Mouse (Mus musculus): Measurements from ENCODE around the gene Il12rb1. TPM values are rescaled to one million over a fixed set of nuclear protein-coding genes. Genes with fewer than 3 reads are reported as not detected.

The Il12rb1 gene
- polyA plus RNA-seq, 1 experiment from 2014 or later, result 0.15 TPM

GRCm38 (mm10) chr8:70801156-70801555 lies 7.1 kb upstream of the Il12rb1 start:
- H3K9ac ChIP-seq, result no peak overlapping the region
- ATAC-seq (replicated peaks; ENCODE audit: insufficient number of reproducible peaks, insufficient read depth, low FRiP score, low read depth), result no peak
- H3K27me3 ChIP-seq, result peaks cover 75% of the 10 kb centered on the region
- WGBS, result 18% methylated on average over 15 of the region's 15 CpGs
- no peaks in the 10 kb centered on the region for H3K36me3 ChIP-seq
- no peak overlapping the region for H3K4me2 ChIP-seq
- no peak overlapping the region for H3K4me3 ChIP-seq
- no peak overlapping the region for H3K27ac ChIP-seq
- H3K9me3 ChIP-seq (replicated peaks), result no peaks in the 10 kb centered on the region
- H3K4me1 ChIP-seq (replicated peaks), result peaks cover 30% of the 10 kb centered on the region

GRCm38 (mm10) chr8:70801830-70802229 lies 6.4 kb upstream of the Il12rb1 start:
- peaks cover 25% of the 10 kb centered on the region for H3K4me1 ChIP-seq (replicated peaks)
- H3K4me3 ChIP-seq, result no peak overlapping the region
- no peaks in the 10 kb centered on the region for H3K36me3 ChIP-seq
- no peak overlapping the region for H3K27ac ChIP-seq
- 67% methylated on average over 1 of the region's 1 CpGs for WGBS
- H3K9ac ChIP-seq, result no peak overlapping the region
- no peaks in the 10 kb centered on the region for H3K9me3 ChIP-seq (replicated peaks)
- no peak for ATAC-seq (replicated peaks; ENCODE audit: insufficient number of reproducible peaks, insufficient read depth, low FRiP score, low read depth)
- H3K4me2 ChIP-seq, result no peak overlapping the region
- H3K27me3 ChIP-seq, result peaks cover 69% of the 10 kb centered on the region

- H3K4me1 ChIP-seq (replicated peaks), result peaks cover 18% of the 10 kb centered on the region
- H3K36me3 ChIP-seq, result no peaks in the 10 kb centered on the region
- no peak overlapping the region for H3K27ac ChIP-seq
- H3K4me2 ChIP-seq, result peak overlapping the region; percentile 98; the same call in 1 of the 2 replicates
- no peak for ATAC-seq (replicated peaks; ENCODE audit: insufficient number of reproducible peaks, insufficient read depth, low FRiP score, low read depth)
- no peaks in the 10 kb centered on the region for H3K9me3 ChIP-seq (replicated peaks)
- no peak overlapping the region for H3K9ac ChIP-seq
- 60% methylated on average over 11 of the region's 11 CpGs for WGBS
- no peak overlapping the region for H3K4me3 ChIP-seq
- H3K27me3 ChIP-seq, result peaks cover 64% of the 10 kb centered on the region
Observed at GRCm38 (mm10) chr8:70802786-70803510, 5.3 kb upstream of the Il12rb1 start.

- H3K4me2 ChIP-seq, result peak overlapping the region; percentile 98
- WGBS, result 2% methylated on average over 46 of the region's 47 CpGs
- H3K36me3 ChIP-seq, result no peaks in the 10 kb centered on the region
- H3K9ac ChIP-seq, result peak overlapping the region; percentile 43
- H3K27me3 ChIP-seq, result peaks cover 59% of the 10 kb centered on the region
- ATAC-seq (replicated peaks; ENCODE audit: insufficient number of reproducible peaks, insufficient read depth, low FRiP score, low read depth), result 0 out of 2 replicates have a peak, but pooled peaks have one; percentile 23
- H3K9me3 ChIP-seq (replicated peaks), result no peaks in the 10 kb centered on the region
- peaks cover 14% of the 10 kb centered on the region for H3K4me1 ChIP-seq (replicated peaks)
- peak overlapping the region; percentile 63 for H3K4me3 ChIP-seq
- H3K27ac ChIP-seq, result peak overlapping the region; percentile 35; the same call in 1 of the 2 replicates
Observed at GRCm38 (mm10) chr8:70803761-70804480, 4.3 kb upstream of the Il12rb1 start.

GRCm38 (mm10) chr8:70804481-70805206 lies 3.6 kb upstream of the Il12rb1 start, which contains the start of gene Mast3:
TSS of gene Mast3 (minus strand) at chr8:70805054.
- peak; percentile 76 for ATAC-seq (replicated peaks; ENCODE audit: insufficient number of reproducible peaks, insufficient read depth, low FRiP score, low read depth)
- peaks cover 53% of the 10 kb centered on the region for H3K27me3 ChIP-seq

GRCm38 (mm10) chr8:70806541-70806940 lies 1.7 kb upstream of the Il12rb1 start:
- peaks cover 39% of the 10 kb centered on the region for H3K27me3 ChIP-seq
- ATAC-seq (replicated peaks; ENCODE audit: insufficient number of reproducible peaks, insufficient read depth, low FRiP score, low read depth), result no peak
- H3K4me2 ChIP-seq, result no peak overlapping the region
- no peak overlapping the region for H3K4me3 ChIP-seq
- no peak overlapping the region for H3K27ac ChIP-seq
- H3K4me1 ChIP-seq (replicated peaks), result peaks cover 14% of the 10 kb centered on the region
- WGBS, result 69% methylated on average over 4 of the region's 4 CpGs
- H3K9me3 ChIP-seq (replicated peaks), result no peaks in the 10 kb centered on the region
- H3K36me3 ChIP-seq, result no peaks in the 10 kb centered on the region
- no peak overlapping the region for H3K9ac ChIP-seq

More at GRCm38 (mm10) chr8:70804481-70805206, 3.6 kb upstream of the Il12rb1 start, which contains the start of gene Mast3:
- H3K4me3 ChIP-seq, result peak within 1 kb of the TSS; percentile 63
- H3K9me3 ChIP-seq (replicated peaks), result no peaks in the 10 kb centered on the region
- peak within 1 kb of the TSS; percentile 35; the same call in 1 of the 2 replicates for H3K27ac ChIP-seq
- no peaks in the 10 kb centered on the region for H3K36me3 ChIP-seq
- H3K4me1 ChIP-seq (replicated peaks), result peaks cover 14% of the 10 kb centered on the region
- H3K9ac ChIP-seq, result peak within 1 kb of the TSS; percentile 43
- WGBS, result under 1% methylated on average over 45 of the region's 45 CpGs
- peak within 1 kb of the TSS; percentile 98 for H3K4me2 ChIP-seq

GRCm38 (mm10) chr8:70807304-70807703 lies 945 bp upstream of the Il12rb1 start:
- no peak overlapping the region for H3K4me3 ChIP-seq
- H3K27me3 ChIP-seq, result peaks cover 32% of the 10 kb centered on the region
- WGBS, result 53% methylated on average over 1 of the region's 1 CpGs
- no peak overlapping the region for H3K9ac ChIP-seq
- H3K27ac ChIP-seq, result no peak overlapping the region
- ATAC-seq (replicated peaks; ENCODE audit: insufficient number of reproducible peaks, insufficient read depth, low FRiP score, low read depth), result no peak
- H3K4me2 ChIP-seq, result no peak overlapping the region
- H3K36me3 ChIP-seq, result no peaks in the 10 kb centered on the region
- H3K4me1 ChIP-seq (replicated peaks), result peaks cover 14% of the 10 kb centered on the region
- H3K9me3 ChIP-seq (replicated peaks), result no peaks in the 10 kb centered on the region

GRCm38 (mm10) chr8:70808955-70809701 lies 879 bp downstream of the Il12rb1 start:
- 70% methylated on average over 8 of the region's 8 CpGs for WGBS
- H3K4me2 ChIP-seq, result peak overlapping the region; percentile 3; the same call in 1 of the 2 replicates

GRCm38 (mm10) chr8:70810962-70811680 lies 2.9 kb downstream of the Il12rb1 start:
- Histone ChIP-seq H3K27me3 (peaks cover 35% of the 10 kb centered on the region), H3K27ac (no peak overlapping the region), H3K4me1 (replicated peaks) (no peaks in the 10 kb centered on the region), H3K9ac (no peak overlapping the region), H3K4me3 (no peak overlapping the region), H3K36me3 (no peaks in the 10 kb centered on the region), H3K4me2 (no peak overlapping the region), H3K9me3 (replicated peaks) (no peaks in the 10 kb centered on the region)
- 71% methylated on average over 20 of the region's 20 CpGs for WGBS
- ATAC-seq (replicated peaks; ENCODE audit: insufficient number of reproducible peaks, insufficient read depth, low FRiP score, low read depth), result no peak

More at GRCm38 (mm10) chr8:70808955-70809701, 879 bp downstream of the Il12rb1 start:
- H3K9ac ChIP-seq, result no peak overlapping the region
- H3K27me3 ChIP-seq, result peaks cover 32% of the 10 kb centered on the region
- H3K9me3 ChIP-seq (replicated peaks), result no peaks in the 10 kb centered on the region
- H3K4me1 ChIP-seq (replicated peaks), result peaks cover 7% of the 10 kb centered on the region
- no peaks in the 10 kb centered on the region for H3K36me3 ChIP-seq
- H3K4me3 ChIP-seq, result no peak overlapping the region
- H3K27ac ChIP-seq, result no peak overlapping the region
- no peak for ATAC-seq (replicated peaks; ENCODE audit: insufficient number of reproducible peaks, insufficient read depth, low FRiP score, low read depth)

GRCm38 (mm10) chr8:70812055-70812454 lies 3.8 kb downstream of the Il12rb1 start:
- Histone ChIP-seq H3K4me3 (no peak overlapping the region), H3K9ac (no peak overlapping the region), H3K4me2 (no peak overlapping the region), H3K27me3 (peaks cover 44% of the 10 kb centered on the region), H3K9me3 (replicated peaks) (no peaks in the 10 kb centered on the region), H3K27ac (no peak overlapping the region), H3K4me1 (replicated peaks) (peaks cover 5% of the 10 kb centered on the region; the same call in 1 of the 2 replicates), H3K36me3 (no peaks in the 10 kb centered on the region)
- 45% methylated on average over 4 of the region's 4 CpGs for WGBS
- ATAC-seq (replicated peaks; ENCODE audit: insufficient number of reproducible peaks, insufficient read depth, low FRiP score, low read depth), result no peak
